Mouse (Mus musculus): ENCODE measurements at regions not wholly inside any gene's neighbourhood (a gene's known extent, or its start where the extent isn't known, plus 50 kb on each side); places are given as distances from the start of the nearest gene placed in this dataset.
A peak's percentile ranks its signal among the peaks of the same experiment; 100 is the strongest.

GRCm38 (mm10) chr6:89240168-89240705, 122.2 kb downstream of the Plxna1 start:
- Histone ChIP-seq H3K9me3 (ENCODE audit: control insufficient read depth) (no peaks in the 10 kb centered on the region), H3K4me2 (replicated peaks; ENCODE audit: low read depth) (no peak overlapping the region), H3K4me3 (ENCODE audit: low read depth, low read length) (no peak overlapping the region), H3K36me3 (ENCODE audit: control insufficient read depth, insufficient read depth) (no peaks in the 10 kb centered on the region), H3K4me1 (replicated peaks; ENCODE audit: control insufficient read depth, insufficient read depth, low read length) (no peaks in the 10 kb centered on the region), H3K27ac (ENCODE audit: low read depth, low read length) (no peak overlapping the region), H3K27me3 (replicated peaks; ENCODE audit: control insufficient read depth, insufficient read depth, low read length) (no peaks in the 10 kb centered on the region), H3K9ac (ENCODE audit: low read depth, low read length) (no peak overlapping the region)
- 26% methylated on average over 4 of the region's 4 CpGs for WGBS
- ATAC-seq, result no peak
- no peak for TF ChIP-seq CTCF (IDR thresholded peaks at IDR 0.05; ENCODE audit: low read depth)

- Histone ChIP-seq H3K4me2 (replicated peaks; ENCODE audit: low read depth) (no peak overlapping the region), H3K9ac (ENCODE audit: low read depth, low read length) (no peak overlapping the region), H3K27ac (ENCODE audit: low read depth, low read length) (no peak overlapping the region), H3K36me3 (ENCODE audit: control insufficient read depth, insufficient read depth) (no peaks in the 10 kb centered on the region), H3K4me3 (ENCODE audit: low read depth, low read length) (no peak overlapping the region), H3K9me3 (ENCODE audit: control insufficient read depth) (no peaks in the 10 kb centered on the region), H3K4me1 (replicated peaks; ENCODE audit: control insufficient read depth, insufficient read depth, low read length) (no peaks in the 10 kb centered on the region), H3K27me3 (replicated peaks; ENCODE audit: control insufficient read depth, insufficient read depth, low read length) (no peaks in the 10 kb centered on the region)
- TF ChIP-seq CTCF (IDR thresholded peaks at IDR 0.05; ENCODE audit: low read depth), result peak; percentile 19; the same call in 1 of the 2 replicates
- 32% methylated on average over 18 of the region's 18 CpGs for WGBS
- ATAC-seq, result no peak
These were observed 119.8 kb downstream of the Plxna1 start for GRCm38 (mm10) chr6:89242371-89243288.

GRCm38 (mm10) chr6:89245506-89245905, 116.9 kb downstream of the Plxna1 start:
- Histone ChIP-seq H3K9me3 (ENCODE audit: control insufficient read depth) (no peaks in the 10 kb centered on the region), H3K4me3 (ENCODE audit: low read depth, low read length) (no peak overlapping the region), H3K27ac (ENCODE audit: low read depth, low read length) (no peak overlapping the region), H3K4me1 (replicated peaks; ENCODE audit: control insufficient read depth, insufficient read depth, low read length) (no peaks in the 10 kb centered on the region), H3K27me3 (replicated peaks; ENCODE audit: control insufficient read depth, insufficient read depth, low read length) (no peaks in the 10 kb centered on the region), H3K9ac (ENCODE audit: low read depth, low read length) (no peak overlapping the region), H3K4me2 (replicated peaks; ENCODE audit: low read depth) (no peak overlapping the region), H3K36me3 (ENCODE audit: control insufficient read depth, insufficient read depth) (no peaks in the 10 kb centered on the region)
- 52% methylated on average over 8 of the region's 8 CpGs for WGBS
- no peak for ATAC-seq
- TF ChIP-seq CTCF (IDR thresholded peaks at IDR 0.05; ENCODE audit: low read depth), result no peak

- H3K4me2 ChIP-seq (replicated peaks; ENCODE audit: low read depth), result no peak overlapping the region
- H3K4me1 ChIP-seq (replicated peaks; ENCODE audit: control insufficient read depth, insufficient read depth, low read length), result no peaks in the 10 kb centered on the region
- no peaks in the 10 kb centered on the region for H3K27me3 ChIP-seq (replicated peaks; ENCODE audit: control insufficient read depth, insufficient read depth, low read length)
- no peaks in the 10 kb centered on the region for H3K9me3 ChIP-seq (ENCODE audit: control insufficient read depth)
- H3K9ac ChIP-seq (ENCODE audit: low read depth, low read length), result no peak overlapping the region
- whole genome bisulfite sequencing, result 80% methylated on average over 5 of the region's 5 CpGs
- ATAC-seq, result no peak
- H3K4me3 ChIP-seq (ENCODE audit: low read depth, low read length), result no peak overlapping the region
- no peaks in the 10 kb centered on the region for H3K36me3 ChIP-seq (ENCODE audit: control insufficient read depth, insufficient read depth)
- H3K27ac ChIP-seq (ENCODE audit: low read depth, low read length), result no peak overlapping the region
- no peak for TF ChIP-seq CTCF (IDR thresholded peaks at IDR 0.05; ENCODE audit: low read depth)
These were observed 116.2 kb downstream of the Plxna1 start for GRCm38 (mm10) chr6:89246261-89246660.

GRCm38 (mm10) chr6:89248574-89248973, 113.8 kb downstream of the Plxna1 start:
- no peak for ATAC-seq
- no peaks in the 10 kb centered on the region for H3K9me3 ChIP-seq (ENCODE audit: control insufficient read depth)
- no peak overlapping the region for H3K4me3 ChIP-seq (ENCODE audit: low read depth, low read length)
- no peak for TF ChIP-seq CTCF (IDR thresholded peaks at IDR 0.05; ENCODE audit: low read depth)
- H3K36me3 ChIP-seq (ENCODE audit: control insufficient read depth, insufficient read depth), result no peaks in the 10 kb centered on the region
- no peaks in the 10 kb centered on the region for H3K4me1 ChIP-seq (replicated peaks; ENCODE audit: control insufficient read depth, insufficient read depth, low read length)
- no peaks in the 10 kb centered on the region for H3K27me3 ChIP-seq (replicated peaks; ENCODE audit: control insufficient read depth, insufficient read depth, low read length)
- H3K4me2 ChIP-seq (replicated peaks; ENCODE audit: low read depth), result no peak overlapping the region
- 76% methylated on average over 9 of the region's 9 CpGs for WGBS
- no peak overlapping the region for H3K27ac ChIP-seq (ENCODE audit: low read depth, low read length)
- no peak overlapping the region for H3K9ac ChIP-seq (ENCODE audit: low read depth, low read length)

GRCm38 (mm10) chr6:89249303-89249702, 113.1 kb downstream of the Plxna1 start:
- Histone ChIP-seq H3K9ac (ENCODE audit: low read depth, low read length) (no peak overlapping the region), H3K9me3 (ENCODE audit: control insufficient read depth) (no peaks in the 10 kb centered on the region), H3K27me3 (replicated peaks; ENCODE audit: control insufficient read depth, insufficient read depth, low read length) (no peaks in the 10 kb centered on the region), H3K4me3 (ENCODE audit: low read depth, low read length) (no peak overlapping the region), H3K36me3 (ENCODE audit: control insufficient read depth, insufficient read depth) (no peaks in the 10 kb centered on the region), H3K4me1 (replicated peaks; ENCODE audit: control insufficient read depth, insufficient read depth, low read length) (no peaks in the 10 kb centered on the region), H3K27ac (ENCODE audit: low read depth, low read length) (no peak overlapping the region), H3K4me2 (replicated peaks; ENCODE audit: low read depth) (no peak overlapping the region)
- 73% methylated on average over 8 of the region's 8 CpGs for WGBS
- no peak for ATAC-seq
- TF ChIP-seq CTCF (IDR thresholded peaks at IDR 0.05; ENCODE audit: low read depth), result no peak
